In the genomic region with DNA sequence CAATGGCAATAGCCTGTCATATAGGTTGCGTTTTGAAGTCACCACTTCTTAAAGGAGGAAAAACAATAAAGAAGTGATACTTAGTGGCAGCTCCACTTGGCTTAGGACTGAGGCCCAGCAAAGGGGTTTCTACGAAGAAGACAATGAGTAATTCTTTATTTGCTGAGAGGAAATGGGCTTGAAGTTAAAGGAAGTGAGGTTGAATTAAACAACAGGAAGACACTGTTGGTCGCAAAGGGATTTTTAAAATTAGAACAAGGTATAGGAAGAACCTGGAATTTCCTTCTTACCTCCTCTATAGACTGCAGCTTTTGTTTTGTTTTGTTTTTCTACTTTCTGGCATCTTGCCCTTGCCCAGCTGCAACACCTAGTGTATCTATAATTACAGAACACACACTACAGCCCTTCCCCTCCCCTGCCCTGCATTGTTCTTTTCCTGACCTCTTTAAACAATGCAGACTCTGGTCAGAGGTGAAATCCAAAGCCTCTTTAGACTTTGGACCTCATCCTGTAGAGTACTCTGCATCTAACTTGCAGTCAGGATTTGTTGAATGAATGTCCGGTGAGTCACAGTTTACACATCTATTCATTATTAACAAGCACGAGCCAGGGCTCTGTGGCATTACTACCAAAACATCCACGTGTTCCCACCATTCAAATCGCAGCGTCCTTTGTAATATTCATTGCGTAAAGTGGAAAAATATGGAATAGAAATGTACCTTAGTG, we compare ENCODE assay signal across 8 mouse cellular contexts.
DNase-seq lines count a peak whose midpoint lies in the region; ATAC-seq and TF ChIP-seq lines count a peak whose summit lies in the region.

No protein-coding gene starts in this region.

- no peaks in the 10 kb centered on the region for H3K9me3 ChIP-seq in neural tube, embryonic 12.5 days
- no peaks in the 10 kb centered on the region for H3K9me3 ChIP-seq in heart, embryonic 14.5 days (ENCODE audit: control insufficient read depth, low read length)
- no peaks in the 10 kb centered on the region for H3K9me3 ChIP-seq in midbrain, postnatal 0 days (ENCODE audit: low read length)

- no peak for ATAC-seq in neural tube, embryonic 12.5 days (ENCODE audit: low FRiP score, low read depth)
- ATAC-seq in heart, embryonic 14.5 days (ENCODE audit: insufficient number of reproducible peaks, insufficient read depth, low FRiP score, low read depth): peak; percentile 82
- ATAC-seq in midbrain, postnatal 0 days (ENCODE audit: low FRiP score): no peak
- no peak for ATAC-seq in cerebellum, adult (ENCODE audit: insufficient number of reproducible peaks, low FRiP score, low TSS enrichment)

- 0 out of 2 replicates have a peak, but pooled peaks cover 6% of the 10 kb centered on the region for H3K4me1 ChIP-seq in neural tube, embryonic 12.5 days
- H3K4me1 ChIP-seq in heart, embryonic 14.5 days (ENCODE audit: control insufficient read depth in 2 of 2, insufficient read depth in 2 of 2, low read length in 2 of 2): peaks cover 4 to 23% of the 10 kb centered on the region in 2 experiments; a peak in 3 of 4 replicates
- peaks cover 15% of the 10 kb centered on the region; the same call in 1 of the 2 replicates for H3K4me1 ChIP-seq in midbrain, postnatal 0 days (ENCODE audit: insufficient read depth, low read length)

- no peak for DNase-seq in neural tube, embryonic 10.5 days (ENCODE audit: extremely low spot score, low spot score)
- peak; percentile 51 to 57 for DNase-seq in kidney, postnatal 25 days
- DNase-seq in midbrain, postnatal 0 days (ENCODE audit: low spot score): no peak
- DNase-seq in frontal cortex, adult 2 months (ENCODE audit: extremely low spot score in 1 of 2, low spot score in 1 of 2): no peak
- DNase-seq in ovary, postnatal 14 days (ENCODE audit: low spot score): no peak

- no peak overlapping the region for H3K4me2 ChIP-seq in neural tube, embryonic 12.5 days (replicated peaks)
- H3K4me2 ChIP-seq in heart, embryonic 14.5 days (ENCODE audit: low read length): no peak overlapping the region
- no peak overlapping the region for H3K4me2 ChIP-seq in midbrain, postnatal 0 days (ENCODE audit: low read depth, low read length, poor library complexity, severe bottlenecking)

- TF ChIP-seq CTCF in midbrain, postnatal 0 days (IDR thresholded peaks at IDR 0.05): no peak

- H3K9ac ChIP-seq in neural tube, embryonic 12.5 days: no peak overlapping the region
- H3K9ac ChIP-seq in heart, embryonic 14.5 days (ENCODE audit: low read length): no peak overlapping the region
- no peak overlapping the region for H3K9ac ChIP-seq in midbrain, postnatal 0 days (replicated peaks; ENCODE audit: low read length, poor library complexity, severe bottlenecking)

- no peaks in the 10 kb centered on the region for H3K27me3 ChIP-seq in neural tube, embryonic 12.5 days (replicated peaks)
- no peaks in the 10 kb centered on the region for H3K27me3 ChIP-seq in heart, embryonic 14.5 days (ENCODE audit: control insufficient read depth, insufficient read depth, low read length)
- H3K27me3 ChIP-seq in midbrain, postnatal 0 days (ENCODE audit: insufficient read depth, low read length): no peaks in the 10 kb centered on the region

- 81% methylated on average over 9 of the region's 9 CpGs for WGBS in neural tube, embryonic 12.5 days
- WGBS in heart, embryonic 14.5 days: 61% methylated on average over 9 of the region's 9 CpGs
- WGBS in midbrain, postnatal 0 days: 61% methylated on average over 9 of the region's 9 CpGs

- H3K36me3 ChIP-seq in neural tube, embryonic 12.5 days: no peaks in the 10 kb centered on the region
- H3K36me3 ChIP-seq in heart, embryonic 14.5 days (ENCODE audit: control insufficient read depth, insufficient read depth, low read length): no peaks in the 10 kb centered on the region
- H3K36me3 ChIP-seq in midbrain, postnatal 0 days (ENCODE audit: insufficient read depth, low read length): no peaks in the 10 kb centered on the region

- H3K4me3 ChIP-seq in neural tube, embryonic 12.5 days: no peak overlapping the region
- H3K4me3 ChIP-seq in heart, embryonic 14.5 days (ENCODE audit: control insufficient read depth in 1 of 2, insufficient read depth in 1 of 2, low read depth in 1 of 2, low read length in 2 of 2): no peak overlapping the region
- H3K4me3 ChIP-seq in midbrain, postnatal 0 days (ENCODE audit: low read depth, low read length): no peak overlapping the region

- H3K27ac ChIP-seq in neural tube, embryonic 12.5 days: 0 out of 2 replicates have a peak overlapping the region, but pooled peaks have one; percentile 20
- peak overlapping the region; percentile 17 to 43; a peak in 2 of 4 replicates for H3K27ac ChIP-seq in heart, embryonic 14.5 days (replicated peaks in 1 of 2; ENCODE audit: control insufficient read depth in 1 of 2, insufficient read depth in 1 of 2, low read depth in 2 of 2, low read length in 2 of 2)
- peak overlapping the region; percentile 65 for H3K27ac ChIP-seq in midbrain, postnatal 0 days (ENCODE audit: low read depth, low read length)

Comparison
In these comparisons a context has a peak if more than half of its experiments do, and no peak if none do; other contexts are left out.
1. DNase-seq: peak in kidney, postnatal 25 days (2 of 2); none in neural tube, embryonic 10.5 days (single experiment), midbrain, postnatal 0 days (single experiment), frontal cortex, adult 2 months (0 of 2) and ovary, postnatal 14 days (single experiment).
2. Peak in every context shown above with its lines, with median percentiles within 50 percentile points of each other: H3K27ac ChIP-seq.